Mouse (Mus musculus): Measurements from ENCODE around the gene Npepl1. TPM values are rescaled to one million over a fixed set of nuclear protein-coding genes. Genes with fewer than 3 reads are reported as not detected.

The Npepl1 gene
- polyA plus RNA-seq (2012; ENCODE audit: low replicate concordance): 158 and 208 TPM in 2 replicates

GRCm38 (mm10) chr2:174109991-174110782 is at the start of gene Npepl1:
Gene Npepl1 (plus strand): TSS chr2:174110349.

GRCm38 (mm10) chr2:174075673-174076432 is 34.3 kb upstream of the Npepl1 start, which contains the start of gene Stx16:
Gene Stx16 (plus strand): TSS chr2:174076308.

Other genes starting within 250 kb of the Npepl1 start
- gene Stx16, start 34.0 kb upstream of the Npepl1 start, polyA plus RNA-seq (2012; ENCODE audit: low replicate concordance): 52.3 and 105 TPM in 2 replicates
- gene Gnas, start 174.0 kb downstream of the Npepl1 start, polyA plus RNA-seq (2012; ENCODE audit: low replicate concordance): 454 and 603 TPM in 2 replicates
- 0.41 and 0.44 TPM in 2 replicates for gene Gm20721, start 236.4 kb downstream of the Npepl1 start, polyA plus RNA-seq (2012; ENCODE audit: low replicate concordance)